Mouse (Mus musculus) lung, postnatal 0 days (tissue): ENCODE results near the gene Dnmt3b. TPM values are rescaled to one million over a fixed set of nuclear protein-coding genes. Genes with fewer than 3 reads are reported as not detected.
"Not testable (repeated sequence)": the region's sequence is repeated elsewhere in the genome, so short reads cannot be mapped to it uniquely, and the experiment has no call there.

Experiments used
- ATAC-seq: fragments of 200-750 bp; cut with Nextera tagmentation; 2 replicates; pipeline ENCODE4 v1.8.0; 2017; ENCODE audit warnings: moderate library complexity
- DNase-seq: peaks from one replicate; pipeline ENCODE4 v3.0.0-alpha.2; 2016; ENCODE audit warnings: low spot score
- H3K27ac ChIP-seq: fragments of 300-500 bp; sonication (generic); 2 replicates; pipeline ENCODE4 v1.5.1; 2014; ENCODE audit warnings: antibody characterized with exemption, mild to moderate bottlenecking, low read length, mixed read lengths
- H3K27me3 ChIP-seq: fragments of 300-500 bp; sonication (generic); replicated peaks from 2 replicates; pipeline ENCODE4 v1.6.1; 2014; ENCODE audit warnings: low read length, mixed read lengths; ENCODE audit not compliant: insufficient read depth
- H3K36me3 ChIP-seq: fragments of 300-500 bp; sonication (generic); 2 replicates; pipeline ENCODE4 v1.6.1; 2014; ENCODE audit warnings: low read length, mixed read lengths; ENCODE audit not compliant: insufficient read depth
- H3K4me1 ChIP-seq: fragments of 300-500 bp; sonication (generic); 2 replicates; pipeline ENCODE4 v1.6.1; 2014; ENCODE audit warnings: antibody characterized with exemption, low read depth, low read length, mixed read lengths; ENCODE audit not compliant: insufficient read depth
- H3K4me2 ChIP-seq: fragments of 300-500 bp; sonication (generic); replicated peaks from 2 replicates; pipeline ENCODE4 v1.6.1; 2014; ENCODE audit warnings: low read depth, mild to moderate bottlenecking, low read length, moderate library complexity, mixed read lengths
- H3K4me3 ChIP-seq: fragments of 300-500 bp; sonication (generic); 2 replicates; pipeline ENCODE4 v1.5.1; 2014; ENCODE audit warnings: low read depth, low read length
- H3K9ac ChIP-seq: fragments of 300-500 bp; sonication (generic); replicated peaks from 2 replicates; pipeline ENCODE4 v1.6.1; 2014; ENCODE audit warnings: low read depth, mild to moderate bottlenecking
- H3K9me3 ChIP-seq: fragments of 300-500 bp; sonication (generic); 2 replicates; pipeline ENCODE4 v1.6.1; 2016; ENCODE audit warnings: low read length, mixed read lengths
- CTCF ChIP-seq: IDR thresholded peaks from 2 replicates; pipeline ENCODE4 v1.5.1; 2016; ENCODE audit warnings: antibody characterized with exemption, mild to moderate bottlenecking
- EP300 ChIP-seq: IDR thresholded peaks from 2 replicates; pipeline ENCODE4 v1.6.1; 2016; ENCODE audit warnings: antibody characterized with exemption, mild to moderate bottlenecking, control low read depth
- WGBS: fragments of 180-500 bp; shearing (Covaris S2); extraction: QIAGEN DNeasy Blood & Tissue Kit; methylation state at CpG from one replicate; pipeline ENCODE4 v1.1.7; 2014; 5-methylcytosine and 5-hydroxymethylcytosine counted together
- polyA plus RNA-seq: library from polyadenylated mRNA; unstranded; fragments of >200 nt; fragmentation: Nextera tagmentation; extraction: Ambion mirVana; gene quantifications from 2 replicates; pipeline ENCODE4 v1.2.1, GENCODE M21; 2015

Gene Dnmt3b
- polyA plus RNA-seq, 1 experiment from 2014 or later = 3.3 TPM

- ATAC-seq = no peak
- Histone ChIP-seq H3K4me1 (no peaks in the 10 kb centered on the region), H3K27me3 (no peaks in the 10 kb centered on the region), H3K4me2 (peak overlapping the region; percentile 93), H3K9ac (peak overlapping the region; percentile 58), H3K36me3 (no peaks in the 10 kb centered on the region), H3K9me3 (no peaks in the 10 kb centered on the region), H3K4me3 (peak overlapping the region; percentile 81), H3K27ac (no peak overlapping the region)
- TF ChIP-seq EP300 = no peak
- DNase-seq = no peak
- 25% methylated on average over 14 of the region's 14 CpGs for WGBS
Measured at GRCm38 (mm10) chr2:153648773-153649297, 415 bp upstream of the Dnmt3b start.

GRCm38 (mm10) chr2:153650014-153650687, 901 bp downstream of the Dnmt3b start:
- Histone ChIP-seq H3K9ac (peak overlapping the region; percentile 58), H3K9me3 (no peaks in the 10 kb centered on the region), H3K4me3 (peak overlapping the region; percentile 81), H3K27ac (no peak overlapping the region; the same call in 1 of the 2 replicates), H3K27me3 (no peaks in the 10 kb centered on the region), H3K4me2 (peak overlapping the region; percentile 93), H3K4me1 (no peaks in the 10 kb centered on the region), H3K36me3 (no peaks in the 10 kb centered on the region)
- TF ChIP-seq CTCF (no peak), EP300 (no peak)
- WGBS = 3% methylated on average over 28 of the region's 28 CpGs
- peak; percentile 46 for ATAC-seq
- DNase-seq = peak; percentile 42

GRCm38 (mm10) chr2:153651681-153652080, 2.4 kb downstream of the Dnmt3b start:
- DNase-seq (no peak), ATAC-seq (no peak)
- Histone ChIP-seq H3K4me3 (no peak overlapping the region), H3K27ac (no peak overlapping the region), H3K9me3 (no peaks in the 10 kb centered on the region), H3K36me3 (no peaks in the 10 kb centered on the region), H3K4me1 (no peaks in the 10 kb centered on the region), H3K27me3 (no peaks in the 10 kb centered on the region), H3K4me2 (no peak overlapping the region), H3K9ac (no peak overlapping the region)
- TF ChIP-seq EP300 (no peak), CTCF (no peak)
- 80% methylated on average over 3 of the region's 3 CpGs for WGBS

GRCm38 (mm10) chr2:153657659-153658058, 8.4 kb downstream of the Dnmt3b start:
- H3K27ac ChIP-seq, DNase-seq, H3K9me3 ChIP-seq, H3K4me3 ChIP-seq, ATAC-seq, H3K9ac ChIP-seq, H3K36me3 ChIP-seq, H3K27me3 ChIP-seq, H3K4me2 ChIP-seq, H3K4me1 ChIP-seq: not testable (repeated sequence)
- 81% methylated on average over 6 of the region's 8 CpGs for WGBS

- Histone ChIP-seq H3K27ac (no peak overlapping the region), H3K9me3 (no peaks in the 10 kb centered on the region), H3K4me3 (no peak overlapping the region), H3K27me3 (no peaks in the 10 kb centered on the region), H3K4me1 (no peaks in the 10 kb centered on the region), H3K4me2 (no peak overlapping the region), H3K9ac (no peak overlapping the region), H3K36me3 (no peaks in the 10 kb centered on the region)
- WGBS = 28% methylated on average over 3 of the region's 3 CpGs
- DNase-seq (no peak), ATAC-seq (no peak)
- no peak for TF ChIP-seq EP300
Measured at GRCm38 (mm10) chr2:153660616-153661015, 11.4 kb downstream of the Dnmt3b start.

GRCm38 (mm10) chr2:153665401-153665800, 16.2 kb downstream of the Dnmt3b start:
- H3K27ac ChIP-seq = no peak overlapping the region
- no peaks in the 10 kb centered on the region for H3K27me3 ChIP-seq
- H3K9me3 ChIP-seq = no peaks in the 10 kb centered on the region
- DNase-seq (no peak), ATAC-seq (no peak)
- H3K4me3 ChIP-seq = no peak overlapping the region
- TF ChIP-seq EP300 (no peak), CTCF (no peak)
- no peak overlapping the region for H3K9ac ChIP-seq
- H3K4me2 ChIP-seq = no peak overlapping the region
- 65% methylated on average over 7 of the region's 7 CpGs for WGBS
- H3K36me3 ChIP-seq = no peaks in the 10 kb centered on the region; the same call in 1 of the 2 replicates
- no peaks in the 10 kb centered on the region for H3K4me1 ChIP-seq
